In the genomic region with DNA sequence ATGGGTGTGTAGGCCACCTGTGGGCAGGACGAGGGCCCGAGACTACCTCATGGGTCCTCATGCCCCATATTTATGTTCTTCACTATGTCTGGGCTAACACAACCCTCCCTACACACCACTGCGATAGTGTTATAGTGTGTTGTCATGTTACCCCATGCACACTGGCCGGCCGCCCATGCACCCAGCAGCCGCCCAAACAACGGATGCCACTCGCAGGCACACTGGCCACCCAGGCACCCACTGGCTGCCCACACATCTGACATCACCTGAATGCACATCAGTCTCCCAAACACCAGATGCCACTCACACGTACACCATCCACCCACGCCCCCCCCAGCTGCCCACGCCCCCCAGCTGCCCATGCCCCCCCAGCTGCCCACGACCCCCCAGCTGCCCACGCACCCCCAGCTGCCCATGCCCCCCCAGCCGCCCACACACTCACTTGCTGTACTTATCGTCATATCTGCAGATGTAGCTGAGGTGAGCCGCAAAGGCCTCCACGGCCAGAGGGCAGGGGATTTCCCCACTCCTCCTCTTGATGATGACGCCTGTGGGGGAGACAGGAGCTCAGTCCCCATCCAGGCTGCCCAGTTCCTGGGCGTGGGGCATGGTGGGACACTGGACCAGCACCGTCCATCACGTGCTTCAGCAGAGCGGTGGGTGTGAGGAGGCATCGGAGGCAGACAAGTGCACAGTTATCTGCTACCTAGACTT, we compare ENCODE assay signal across 14 mouse cellular contexts.
"Had no signal": no experiment of that assay in that cellular context is flagged by ENCODE, and none has a peak within 500 bp of the region (broad histone marks: within the 10 kb centered on the region; RNA-seq: fewer than 3 reads in every experiment).

No protein-coding gene starts in this region.

- H3K27ac ChIP-seq: limb, embryonic 13.5 days; liver, embryonic 14.5 days; neural tube, embryonic 15.5 days had no signal

- H3K4me2 ChIP-seq: limb, embryonic 13.5 days; midbrain, embryonic 11.5 days; neural tube, embryonic 15.5 days had no signal

- ATAC-seq: intestine, postnatal 0 days had no signal

- DNase-seq: kidney, adult 8-10 months; kidney, postnatal 10 days; left cerebral cortex, postnatal 4 days; lung, adult 18-20 months; lung, postnatal 36 days; right cerebral cortex, adult 18-20 months; spleen, adult 18-20 months; thymus, adult 2 months; thymus, postnatal 25 days had no signal

- H3K4me1 ChIP-seq: limb, embryonic 13.5 days; neural tube, embryonic 15.5 days had no signal

- H3K27me3 ChIP-seq: limb, embryonic 13.5 days; neural tube, embryonic 15.5 days had no signal

- H3K9me3 ChIP-seq: limb, embryonic 13.5 days; neural tube, embryonic 15.5 days had no signal

- H3K4me3 ChIP-seq: limb, embryonic 13.5 days; neural tube, embryonic 15.5 days had no signal

- H3K9ac ChIP-seq: limb, embryonic 13.5 days; liver, embryonic 14.5 days; neural tube, embryonic 15.5 days had no signal

- H3K36me3 ChIP-seq: limb, embryonic 13.5 days had no signal
